Mouse (Mus musculus) kidney, postnatal 4 days (tissue): ENCODE measurements at regions not wholly inside any gene's neighbourhood (a gene's known extent, or its start where the extent isn't known, plus 50 kb on each side); places are given as distances from the start of the nearest gene placed in this dataset.

Experiments
- DNase-seq, 2 experiments: peaks; one replicate each; pipeline ENCODE4 v3.0.0; 2021; ENCODE audit warnings: mixed read lengths in 2 of 2

- DNase-seq = peak; percentile 3 to 6
Measured at GRCm38 (mm10) chr4:81005507-81006328, 95.3 kb downstream of the Lurap1l start.

- DNase-seq = no peak
Measured at GRCm38 (mm10) chr4:81006546-81006945, 96.1 kb downstream of the Lurap1l start.

GRCm38 (mm10) chr4:81021850-81022249, 111.4 kb downstream of the Lurap1l start:
- no peak for DNase-seq

GRCm38 (mm10) chr4:81023436-81023983, 113.1 kb downstream of the Lurap1l start:
- peak; percentile 3 for DNase-seq

- DNase-seq = no peak
Measured at GRCm38 (mm10) chr4:81027558-81027957, 117.1 kb downstream of the Lurap1l start.

- no peak for DNase-seq
Measured at GRCm38 (mm10) chr4:81030671-81031070, 120.2 kb downstream of the Lurap1l start.

GRCm38 (mm10) chr4:81037336-81037902, 127.0 kb downstream of the Lurap1l start:
- no peak for DNase-seq

GRCm38 (mm10) chr4:81058227-81058626, 147.8 kb downstream of the Lurap1l start:
- no peak for DNase-seq

GRCm38 (mm10) chr4:81058809-81059208, 148.4 kb downstream of the Lurap1l start:
- DNase-seq = no peak

GRCm38 (mm10) chr4:81059356-81059755, 148.9 kb downstream of the Lurap1l start:
- DNase-seq = peak; percentile 2 to 12

GRCm38 (mm10) chr4:81082290-81082947, 172.0 kb downstream of the Lurap1l start:
- no peak for DNase-seq

- no peak for DNase-seq
Measured at GRCm38 (mm10) chr4:81085188-81085587, 174.7 kb downstream of the Lurap1l start.

GRCm38 (mm10) chr4:81096581-81096980, 186.1 kb downstream of the Lurap1l start:
- no peak for DNase-seq

- DNase-seq = no peak
Measured at GRCm38 (mm10) chr4:81097597-81097996, 187.2 kb downstream of the Lurap1l start.

GRCm38 (mm10) chr4:81101049-81101448, 190.6 kb downstream of the Lurap1l start:
- no peak for DNase-seq

GRCm38 (mm10) chr4:81111307-81111706, 200.9 kb downstream of the Lurap1l start:
- no peak for DNase-seq

- DNase-seq = no peak
Measured at GRCm38 (mm10) chr4:81116411-81116810, 206.0 kb downstream of the Lurap1l start.

- no peak for DNase-seq
Measured at GRCm38 (mm10) chr4:81124155-81124554, 213.7 kb downstream of the Lurap1l start.

GRCm38 (mm10) chr4:81129874-81130273, 219.4 kb downstream of the Lurap1l start:
- DNase-seq = peak in 1 of 2 experiments; percentile 16

- DNase-seq = no peak
Measured at GRCm38 (mm10) chr4:81173111-81173510, 262.7 kb downstream of the Lurap1l start.

- DNase-seq = peak in 1 of 2 experiments; percentile 26
Measured at GRCm38 (mm10) chr4:81177443-81178041, 265.1 kb downstream of the Mpdz start.

- peak; percentile 7 to 21 for DNase-seq
Measured at GRCm38 (mm10) chr4:81178047-81178781, 264.4 kb downstream of the Mpdz start.
